Mouse (Mus musculus) kidney, postnatal 0 days (tissue): ENCODE results near the gene Mdc1. TPM values are rescaled to one million over a fixed set of nuclear protein-coding genes. Genes with fewer than 3 reads are reported as not detected.
"Not testable (repeated sequence)": the region's sequence is repeated elsewhere in the genome, so short reads cannot be mapped to it uniquely, and the experiment has no call there.

Experiments used
- ATAC-seq: fragments of 200-750 bp; cut with Nextera tagmentation; replicated peaks from 2 replicates; pipeline ENCODE4 v1.8.0; 2017; ENCODE audit warnings: low read depth, moderate number of reproducible peaks, moderate TSS enrichment, moderate library complexity; ENCODE audit not compliant: low FRiP score
- DNase-seq: peaks from one replicate; pipeline ENCODE4 v3.0.0-alpha.2; 2016; ENCODE audit warnings: low spot score
- H3K27ac ChIP-seq: fragments of 300-500 bp; sonication (generic); 2 replicates; pipeline ENCODE4 v1.5.1; 2014; ENCODE audit warnings: mild to moderate bottlenecking
- H3K27me3 ChIP-seq: fragments of 300-500 bp; sonication (generic); 2 replicates; pipeline ENCODE4 v1.6.1; 2014; ENCODE audit warnings: low read length, mixed read lengths; ENCODE audit not compliant: insufficient read depth
- H3K36me3 ChIP-seq: fragments of 300-500 bp; sonication (generic); 2 replicates; pipeline ENCODE4 v1.6.1; 2014; ENCODE audit warnings: low read length, mixed read lengths; ENCODE audit not compliant: insufficient read depth
- H3K4me1 ChIP-seq: fragments of 300-500 bp; sonication (generic); replicated peaks from 2 replicates; pipeline ENCODE4 v1.6.1; 2014; ENCODE audit warnings: antibody characterized with exemption, low read length, mixed read lengths; ENCODE audit not compliant: insufficient read depth
- H3K4me2 ChIP-seq: fragments of 300-500 bp; sonication (generic); 2 replicates; pipeline ENCODE4 v1.6.1; 2014; ENCODE audit warnings: mild to moderate bottlenecking, low read length, moderate library complexity, mixed read lengths
- H3K4me3 ChIP-seq: fragments of 300-500 bp; sonication (generic); replicated peaks from 2 replicates; pipeline ENCODE4 v1.5.1; 2014; ENCODE audit warnings: low read depth, low read length
- H3K9ac ChIP-seq: fragments of 300-500 bp; sonication (generic); 2 replicates; pipeline ENCODE4 v1.6.1; 2014; ENCODE audit warnings: low read depth, low read length
- H3K9me3 ChIP-seq: fragments of 300-500 bp; sonication (generic); replicated peaks from 2 replicates; pipeline ENCODE4 v1.6.1; 2016; ENCODE audit warnings: low read length, inconsistent platforms, mixed read lengths
- CTCF ChIP-seq: IDR thresholded peaks from 2 replicates; pipeline ENCODE4 v1.5.1; 2016; ENCODE audit warnings: antibody characterized with exemption, low read depth, mild to moderate bottlenecking, moderate library complexity
- WGBS: fragments of 180-500 bp; shearing (Covaris S2); extraction: QIAGEN DNeasy Blood & Tissue Kit; methylation state at CpG from one replicate; pipeline ENCODE4 v1.1.7; 2014; 5-methylcytosine and 5-hydroxymethylcytosine counted together
- polyA plus RNA-seq: library from polyadenylated mRNA; unstranded; fragments of >200 nt; fragmentation: Nextera tagmentation; extraction: Ambion mirVana; gene quantifications from 2 replicates; pipeline ENCODE4 v1.2.1, GENCODE M21; 2015

The Mdc1 gene
- polyA plus RNA-seq, 1 experiment from 2014 or later = 5.6 TPM

DNA sequence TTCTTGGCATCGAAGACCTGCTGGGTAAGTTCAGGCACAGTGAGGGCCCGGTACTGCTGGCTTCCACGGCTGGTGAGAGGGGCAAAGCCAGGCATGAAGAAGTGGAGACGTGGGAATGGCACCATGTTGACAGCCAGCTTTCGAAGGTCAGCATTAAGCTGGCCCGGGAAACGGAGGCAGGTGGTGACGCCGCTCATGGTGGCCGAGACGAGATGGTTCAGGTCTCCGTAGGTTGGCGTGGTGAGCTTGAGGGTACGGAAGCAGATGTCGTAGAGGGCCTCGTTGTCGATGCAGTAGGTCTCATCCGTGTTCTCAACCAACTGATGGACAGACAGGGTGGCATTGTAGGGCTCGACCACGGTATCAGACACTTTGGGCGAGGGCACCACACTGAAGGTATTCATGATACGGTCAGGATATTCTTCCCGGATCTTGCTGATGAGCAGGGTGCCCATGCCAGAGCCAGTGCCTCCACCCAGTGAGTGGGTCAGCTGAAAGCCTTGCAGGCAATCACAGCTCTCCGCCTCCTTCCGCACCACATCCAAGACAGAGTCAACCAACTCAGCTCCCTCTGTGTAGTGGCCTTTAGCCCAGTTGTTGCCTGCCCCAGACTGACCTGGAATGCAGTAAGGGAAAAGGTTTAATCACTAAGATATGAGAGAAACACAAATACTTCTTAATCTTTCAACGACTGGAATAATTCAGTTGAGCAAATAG is 5.7 kb upstream of the Mdc1 start:
- Histone ChIP-seq H3K4me3 (peak overlapping the region; percentile 76), H3K27me3 (no peaks in the 10 kb centered on the region), H3K9ac (peak overlapping the region; percentile 1; the same call in 1 of the 2 replicates), H3K36me3 (peaks cover 31% of the 10 kb centered on the region), H3K4me1 (peaks cover 13% of the 10 kb centered on the region), H3K4me2 (peak overlapping the region; percentile 83), H3K27ac (peak overlapping the region; percentile 47; the same call in 1 of the 2 replicates), H3K9me3 (no peaks in the 10 kb centered on the region)
- DNase-seq = no peak
- TF ChIP-seq CTCF = no peak
- 60% methylated on average over 26 of the region's 26 CpGs for WGBS
- ATAC-seq = no peak

DNA sequence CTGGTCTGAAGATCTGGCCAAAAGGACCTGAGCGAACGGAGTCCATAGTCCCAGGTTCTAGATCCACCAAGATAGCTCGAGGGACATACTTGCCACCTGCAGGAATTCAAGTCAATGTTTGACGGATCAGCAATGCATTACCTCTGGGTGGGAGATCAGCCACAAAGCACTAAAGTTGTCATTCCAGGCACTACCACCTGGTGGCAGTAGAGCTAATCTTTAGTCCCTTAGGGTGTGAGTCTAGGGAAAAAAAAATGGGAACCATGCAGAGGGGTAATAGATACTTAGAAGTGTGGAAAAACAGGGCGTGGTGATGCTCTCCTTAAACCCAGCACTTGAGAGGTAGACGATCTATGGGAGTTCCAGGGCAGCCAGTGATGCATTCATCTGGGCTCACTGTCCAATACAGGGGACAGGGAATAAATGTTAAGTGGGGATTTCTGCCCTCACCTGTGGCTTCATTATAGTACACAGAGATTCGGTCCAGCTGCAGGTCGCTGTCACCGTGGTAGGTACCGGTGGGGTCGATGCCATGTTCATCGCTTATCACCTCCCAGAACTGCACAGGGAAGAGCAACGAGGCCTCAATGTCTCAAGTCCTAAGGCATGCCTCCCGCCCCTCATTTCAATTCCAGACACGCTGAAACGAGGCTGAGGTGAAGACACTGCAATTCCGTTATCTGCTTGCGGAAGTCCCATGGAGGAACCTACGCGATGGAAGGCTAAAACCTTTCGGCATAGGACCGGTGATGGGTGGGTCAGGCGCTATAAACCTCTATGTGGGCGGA is 4.9 kb upstream of the Mdc1 start:
- Histone ChIP-seq H3K4me2 (peak overlapping the region; percentile 83), H3K36me3 (peaks cover 31% of the 10 kb centered on the region), H3K9ac (peak overlapping the region; percentile 78), H3K4me1 (peaks cover 13% of the 10 kb centered on the region), H3K27ac (peak overlapping the region; percentile 88), H3K4me3 (peak overlapping the region; percentile 76), H3K9me3 (no peaks in the 10 kb centered on the region), H3K27me3 (no peaks in the 10 kb centered on the region)
- DNase-seq (peak; percentile 96), ATAC-seq (peak; percentile 9)
- peak; percentile 94 for TF ChIP-seq CTCF
- WGBS = 5% methylated on average over 24 of the region's 24 CpGs

DNA sequence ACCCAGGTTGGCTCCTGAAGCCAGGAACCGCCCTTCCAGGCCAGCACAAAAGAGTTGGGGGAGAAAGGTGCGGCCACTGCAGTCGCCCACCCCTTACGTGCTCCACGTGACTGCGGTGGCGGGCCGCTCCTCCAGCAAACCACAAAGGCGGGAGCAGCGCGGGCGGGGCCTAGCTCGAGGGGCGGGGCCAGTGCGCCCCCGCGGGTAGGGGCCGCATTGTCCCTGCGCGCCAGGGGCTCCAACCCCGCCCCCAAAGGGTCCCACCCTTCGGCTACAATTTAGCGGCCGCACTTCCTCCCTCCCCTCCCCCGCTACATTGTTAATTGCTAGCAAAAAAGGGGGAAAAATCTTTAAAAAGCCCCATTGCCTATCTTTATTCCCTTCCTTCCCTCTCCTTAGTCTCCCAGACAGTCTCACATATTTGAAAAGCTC is 4.3 kb upstream of the Mdc1 start:
- no peak for TF ChIP-seq CTCF

DNA sequence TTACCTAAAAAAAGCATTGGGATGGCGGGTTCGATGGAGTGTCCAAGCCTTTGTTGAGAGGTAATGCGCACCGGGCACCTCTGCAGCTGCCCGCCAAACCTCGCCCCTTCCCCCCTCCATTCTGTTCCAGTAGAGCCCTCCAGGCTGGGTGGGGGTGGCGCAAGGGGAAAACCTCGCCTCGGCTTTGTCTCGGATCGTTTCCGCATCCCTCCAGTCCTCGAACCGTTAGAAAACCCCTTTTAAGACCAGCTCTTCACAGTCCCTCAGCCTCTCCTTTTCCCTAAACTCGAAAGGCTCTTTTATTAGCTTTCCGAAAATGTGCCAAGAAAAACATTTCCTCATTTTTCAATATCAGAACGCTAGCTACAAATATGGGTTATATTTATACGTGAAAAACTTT is 3.8 kb upstream of the Mdc1 start:
- peak overlapping the region; percentile 83 for H3K4me2 ChIP-seq
- no peaks in the 10 kb centered on the region for H3K9me3 ChIP-seq
- no peak for TF ChIP-seq CTCF
- DNase-seq (peak; percentile 79), ATAC-seq (no peak)
- WGBS = 0% methylated on average over 18 of the region's 18 CpGs
- H3K27me3 ChIP-seq = no peaks in the 10 kb centered on the region
- H3K36me3 ChIP-seq = peaks cover 28% of the 10 kb centered on the region
- peak overlapping the region; percentile 76 for H3K4me3 ChIP-seq
- peaks cover 13% of the 10 kb centered on the region for H3K4me1 ChIP-seq
- peak overlapping the region; percentile 88 for H3K27ac ChIP-seq
- H3K9ac ChIP-seq = peak overlapping the region; percentile 78

More for the DNA sequence above, 4.3 kb upstream of the Mdc1 start:
- Histone ChIP-seq H3K9me3 (no peaks in the 10 kb centered on the region), H3K36me3 (peaks cover 31% of the 10 kb centered on the region), H3K4me1 (peaks cover 13% of the 10 kb centered on the region), H3K4me3 (peak overlapping the region; percentile 76), H3K27me3 (no peaks in the 10 kb centered on the region), H3K4me2 (peak overlapping the region; percentile 83), H3K27ac (peak overlapping the region; percentile 88), H3K9ac (peak overlapping the region; percentile 78)
- DNase-seq (peak; percentile 93), ATAC-seq (peak; percentile 2; the same call in 1 of the 2 replicates)
- WGBS = under 1% methylated on average over 21 of the region's 25 CpGs

DNA sequence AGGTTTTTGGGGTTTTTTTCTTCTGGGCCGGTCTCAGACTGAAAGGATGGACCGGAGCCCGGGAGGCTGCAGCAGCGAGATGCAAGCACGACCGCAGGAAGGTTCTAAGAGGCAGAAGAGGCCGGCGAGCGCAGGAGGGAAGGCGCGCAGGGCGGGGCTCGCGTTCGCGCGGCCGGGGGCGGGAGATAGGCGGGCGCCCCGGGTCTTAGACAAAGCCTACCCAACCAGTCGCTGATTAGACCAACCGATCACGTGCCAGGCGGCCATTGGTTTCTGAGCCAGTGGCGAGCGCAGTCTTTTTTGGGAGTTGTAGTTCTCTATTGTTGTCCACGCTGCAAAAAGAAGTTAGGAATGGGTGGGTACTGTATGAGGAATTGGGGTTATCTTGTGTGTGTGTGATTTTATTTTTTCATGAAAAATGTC is 3.2 kb upstream of the Mdc1 start, which contains the start of gene Tubb5:
TSS of gene Tubb5 (minus strand) at position 185 of the 423 bp plus-strand sequence.
- H3K27ac ChIP-seq = peak within 1 kb of the TSS; percentile 88
- ATAC-seq = peak; percentile 72
- H3K4me2 ChIP-seq = peak within 1 kb of the TSS; percentile 83
- peaks cover 13% of the 10 kb centered on the region for H3K4me1 ChIP-seq
- under 1% methylated on average over 29 of the region's 29 CpGs for WGBS
- TF ChIP-seq CTCF = no peak
- H3K9ac ChIP-seq = peak within 1 kb of the TSS; percentile 78
- peaks cover 27% of the 10 kb centered on the region for H3K36me3 ChIP-seq
- no peaks in the 10 kb centered on the region for H3K9me3 ChIP-seq
- peak; percentile 99 for DNase-seq
- H3K4me3 ChIP-seq = peak within 1 kb of the TSS; percentile 76
- H3K27me3 ChIP-seq = no peaks in the 10 kb centered on the region

DNA sequence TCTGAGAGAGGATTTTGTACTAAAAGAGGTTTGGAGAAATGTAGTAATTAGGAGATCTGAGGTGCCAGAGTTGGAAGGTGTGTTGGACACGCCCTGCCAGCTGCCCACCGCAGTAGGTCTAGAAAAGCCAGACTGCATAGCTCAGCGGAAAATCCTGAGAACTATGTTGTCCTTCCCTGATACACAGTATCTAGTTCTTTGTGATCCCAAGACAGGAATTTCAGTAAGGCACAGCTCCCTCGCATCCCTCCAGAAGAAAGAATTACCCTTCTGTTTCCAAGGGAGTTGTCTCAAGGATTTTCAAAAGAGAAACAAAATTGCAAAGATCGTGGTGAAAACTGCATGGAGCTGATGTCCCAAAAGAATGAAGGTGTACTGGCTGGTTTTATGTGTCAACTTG is 2.7 kb upstream of the Mdc1 start:
- DNase-seq (no peak), ATAC-seq (no peak)
- Histone ChIP-seq H3K27ac (peak overlapping the region; percentile 78; the same call in 1 of the 2 replicates), H3K36me3 (peaks cover 23% of the 10 kb centered on the region), H3K4me3 (peak overlapping the region; percentile 76), H3K9me3 (no peaks in the 10 kb centered on the region), H3K4me2 (peak overlapping the region; percentile 83), H3K4me1 (peaks cover 13% of the 10 kb centered on the region), H3K27me3 (no peaks in the 10 kb centered on the region), H3K9ac (peak overlapping the region; percentile 78; the same call in 1 of the 2 replicates)
- TF ChIP-seq CTCF = no peak
- WGBS = 2% methylated on average over 5 of the region's 5 CpGs

DNA sequence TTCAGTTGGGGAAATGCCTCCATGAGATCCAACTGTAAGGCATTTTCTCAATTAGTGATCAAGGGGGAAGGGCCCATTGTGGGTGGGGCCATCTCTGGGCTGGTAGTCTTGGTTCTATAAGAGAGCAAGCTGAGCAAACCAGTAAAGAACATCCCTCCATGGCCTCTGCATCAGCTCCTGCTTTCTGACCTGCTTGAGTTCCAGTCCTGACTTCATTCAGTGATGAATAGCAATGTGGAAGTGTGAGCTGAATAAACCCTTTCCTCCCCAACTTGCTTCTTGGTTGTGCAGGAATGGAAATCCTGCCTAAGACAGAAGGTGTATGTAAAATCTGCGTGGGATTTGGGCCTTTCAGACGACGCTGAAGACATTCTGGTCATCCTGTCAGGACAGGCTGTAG is 2.3 kb upstream of the Mdc1 start:
- Histone ChIP-seq H3K36me3 (peaks cover 18% of the 10 kb centered on the region), H3K4me1 (peaks cover 13% of the 10 kb centered on the region), H3K4me2 (peak overlapping the region; percentile 83), H3K9ac (0 out of 2 replicates have a peak overlapping the region, but pooled peaks have one; percentile 78), H3K27ac (peak overlapping the region; percentile 78), H3K4me3 (peak overlapping the region; percentile 76; the same call in 1 of the 2 replicates)
- not testable (repeated sequence) for ATAC-seq, DNase-seq, H3K9me3 ChIP-seq, H3K27me3 ChIP-seq
- WGBS = 45% methylated on average over 3 of the region's 3 CpGs
